Mouse (Mus musculus): ENCODE measurements around the gene Aph1b.

Gene Aph1b

GRCm38 (mm10) chr9:66744531-66744930 is 50.8 kb downstream of the Aph1b start:
- DNase-seq (ENCODE audit: low read depth in 1 of 2, low spot score in 2 of 2): no peak

- DNase-seq (ENCODE audit: low read depth in 1 of 2, low spot score in 2 of 2): no peak
Observed at GRCm38 (mm10) chr9:66739516-66739915, 55.8 kb downstream of the Aph1b start.

GRCm38 (mm10) chr9:66736551-66736950 is 58.7 kb downstream of the Aph1b start:
- no peak for DNase-seq (ENCODE audit: low read depth in 1 of 2, low spot score in 2 of 2)

GRCm38 (mm10) chr9:66736016-66736415 is 59.3 kb downstream of the Aph1b start:
- DNase-seq (ENCODE audit: low read depth in 1 of 2, low spot score in 2 of 2): no peak

- no peak for DNase-seq (ENCODE audit: low read depth in 1 of 2, low spot score in 2 of 2)
Observed at GRCm38 (mm10) chr9:66735122-66735521, 60.2 kb downstream of the Aph1b start.

- no peak for DNase-seq (ENCODE audit: low read depth in 1 of 2, low spot score in 2 of 2)
Observed at GRCm38 (mm10) chr9:66734568-66734967, 60.7 kb downstream of the Aph1b start.

- no peak for DNase-seq (ENCODE audit: low read depth in 1 of 2, low spot score in 2 of 2)
Observed at GRCm38 (mm10) chr9:66732791-66733691, 62.2 kb downstream of the Aph1b start.

- no peak for DNase-seq (ENCODE audit: low read depth in 1 of 2, low spot score in 2 of 2)
Observed at GRCm38 (mm10) chr9:66731284-66731683, 64.0 kb downstream of the Aph1b start.

GRCm38 (mm10) chr9:66730556-66730955 is 64.7 kb downstream of the Aph1b start:
- no peak for DNase-seq (ENCODE audit: low read depth in 1 of 2, low spot score in 2 of 2)

GRCm38 (mm10) chr9:66727333-66727732 is 68.0 kb downstream of the Aph1b start:
- no peak for DNase-seq (ENCODE audit: low read depth in 1 of 2, low spot score in 2 of 2)

- DNase-seq (ENCODE audit: low read depth in 1 of 2, low spot score in 2 of 2): no peak
Observed at GRCm38 (mm10) chr9:66725591-66725990, 69.7 kb downstream of the Aph1b start.

Data from monocyte, adult 2 months (primary cell).